Comparison of ENCODE assay signal across 8 mouse cellular contexts in genomic region chr6:135559501-135559907, GRCm38 (mm10).
DNase-seq lines count a peak whose midpoint lies in the region; ATAC-seq and TF ChIP-seq lines count a peak whose summit lies in the region.

No protein-coding gene starts in this region.

- no peaks in the 10 kb centered on the region for H3K4me1 ChIP-seq in heart, embryonic 11.5 days (ENCODE audit: control insufficient read depth, insufficient read depth, low read length)
- H3K4me1 ChIP-seq in embryonic facial prominence, embryonic 15.5 days = peaks cover 8% of the 10 kb centered on the region
- H3K4me1 ChIP-seq in heart, embryonic 14.5 days (ENCODE audit: control insufficient read depth in 2 of 2, insufficient read depth in 2 of 2, low read length in 2 of 2) = peaks cover 9 to 10% of the 10 kb centered on the region in 2 experiments
- H3K4me1 ChIP-seq in limb, embryonic 14.5 days (ENCODE audit: control insufficient read depth, insufficient read depth, low read length) = peaks cover 17% of the 10 kb centered on the region

- H3K36me3 ChIP-seq in heart, embryonic 11.5 days (ENCODE audit: control insufficient read depth, insufficient read depth, low read length) = no peaks in the 10 kb centered on the region
- H3K36me3 ChIP-seq in embryonic facial prominence, embryonic 15.5 days = no peaks in the 10 kb centered on the region
- no peaks in the 10 kb centered on the region for H3K36me3 ChIP-seq in heart, embryonic 14.5 days (ENCODE audit: control insufficient read depth, insufficient read depth, low read length)
- no peaks in the 10 kb centered on the region for H3K36me3 ChIP-seq in limb, embryonic 14.5 days (ENCODE audit: control insufficient read depth, insufficient read depth, low read length)

- H3K4me2 ChIP-seq in heart, embryonic 11.5 days = no peak overlapping the region
- no peak overlapping the region for H3K4me2 ChIP-seq in embryonic facial prominence, embryonic 15.5 days (replicated peaks)
- H3K4me2 ChIP-seq in heart, embryonic 14.5 days (ENCODE audit: low read length) = no peak overlapping the region
- no peak overlapping the region for H3K4me2 ChIP-seq in limb, embryonic 14.5 days (replicated peaks; ENCODE audit: low read depth, low read length, severe bottlenecking)

- TF ChIP-seq POLR2A in limb, embryonic 14.5 days (IDR thresholded peaks at IDR 0.05; ENCODE audit: borderline replicate concordance, extremely low read depth, insufficient read depth, insufficient read length) = no peak

- H3K27me3 ChIP-seq in heart, embryonic 11.5 days (ENCODE audit: control insufficient read depth, insufficient read depth, low read length) = no peaks in the 10 kb centered on the region
- no peaks in the 10 kb centered on the region for H3K27me3 ChIP-seq in embryonic facial prominence, embryonic 15.5 days
- H3K27me3 ChIP-seq in heart, embryonic 14.5 days (ENCODE audit: control insufficient read depth, insufficient read depth, low read length) = no peaks in the 10 kb centered on the region
- no peaks in the 10 kb centered on the region for H3K27me3 ChIP-seq in limb, embryonic 14.5 days (ENCODE audit: control insufficient read depth, insufficient read depth, low read length)

- 67% methylated on average over 5 of the region's 5 CpGs for WGBS in heart, embryonic 11.5 days (ENCODE audit: insufficient replicate concordance)
- WGBS in embryonic facial prominence, embryonic 15.5 days = 55% methylated on average over 5 of the region's 5 CpGs
- WGBS in heart, embryonic 14.5 days = 38% methylated on average over 5 of the region's 5 CpGs
- 28% methylated on average over 5 of the region's 5 CpGs for WGBS in limb, embryonic 14.5 days

- no peaks in the 10 kb centered on the region for H3K9me3 ChIP-seq in heart, embryonic 11.5 days (replicated peaks; ENCODE audit: control insufficient read depth, low read length)
- no peaks in the 10 kb centered on the region for H3K9me3 ChIP-seq in embryonic facial prominence, embryonic 15.5 days (replicated peaks)
- H3K9me3 ChIP-seq in heart, embryonic 14.5 days (ENCODE audit: control insufficient read depth, low read length) = 0 out of 2 replicates have a peak, but pooled peaks cover 2% of the 10 kb centered on the region
- H3K9me3 ChIP-seq in limb, embryonic 14.5 days (ENCODE audit: control insufficient read depth, low read length) = no peaks in the 10 kb centered on the region

- DNase-seq in heart, adult 18-20 months = peak; percentile 84 to 88
- peak; percentile 95 for DNase-seq in kidney, postnatal 10 days
- peak; percentile 91 for DNase-seq in limb, embryonic 14.5 days (ENCODE audit: low spot score)
- peak; percentile 41 for DNase-seq in retina, postnatal 7 days (ENCODE audit: low read depth, low spot score)

- no peak overlapping the region for H3K4me3 ChIP-seq in heart, embryonic 11.5 days (ENCODE audit: low read depth, low read length)
- H3K4me3 ChIP-seq in embryonic facial prominence, embryonic 15.5 days (replicated peaks) = no peak overlapping the region
- H3K4me3 ChIP-seq in heart, embryonic 14.5 days (ENCODE audit: control insufficient read depth in 1 of 2, insufficient read depth in 1 of 2, low read depth in 1 of 2, low read length in 2 of 2) = no peak overlapping the region
- no peak overlapping the region for H3K4me3 ChIP-seq in limb, embryonic 14.5 days (replicated peaks; ENCODE audit: low read length)

- ATAC-seq in heart, embryonic 11.5 days (replicated peaks; ENCODE audit: insufficient number of reproducible peaks, low FRiP score, low TSS enrichment) = no peak
- peak; percentile 86 for ATAC-seq in embryonic facial prominence, embryonic 15.5 days (ENCODE audit: insufficient number of reproducible peaks, low FRiP score, low TSS enrichment, low read depth)
- ATAC-seq in heart, embryonic 14.5 days (ENCODE audit: insufficient number of reproducible peaks, insufficient read depth, low FRiP score, low read depth) = peak; percentile 90
- ATAC-seq in limb, embryonic 14.5 days (ENCODE audit: low FRiP score, low read depth) = peak; percentile 90
- ATAC-seq in activated CD4-positive, CD25-positive, alpha-beta regulatory T cell, adult 4 months = no peak

- no peak overlapping the region for H3K27ac ChIP-seq in heart, embryonic 11.5 days (ENCODE audit: low read depth, low read length)
- H3K27ac ChIP-seq in embryonic facial prominence, embryonic 15.5 days (replicated peaks) = peak overlapping the region; percentile 30; the same call in 1 of the 2 replicates
- peak overlapping the region in 1 of 2 experiments; percentile 46; a peak in 1 of 4 replicates for H3K27ac ChIP-seq in heart, embryonic 14.5 days (replicated peaks in 1 of 2; ENCODE audit: control insufficient read depth in 1 of 2, insufficient read depth in 1 of 2, low read depth in 2 of 2, low read length in 2 of 2)
- H3K27ac ChIP-seq in limb, embryonic 14.5 days (replicated peaks; ENCODE audit: low read depth, low read length) = no peak overlapping the region

- no peak overlapping the region for H3K9ac ChIP-seq in heart, embryonic 11.5 days (ENCODE audit: low read depth, low read length)
- no peak overlapping the region for H3K9ac ChIP-seq in embryonic facial prominence, embryonic 15.5 days
- H3K9ac ChIP-seq in heart, embryonic 14.5 days (ENCODE audit: low read length) = no peak overlapping the region
- H3K9ac ChIP-seq in limb, embryonic 14.5 days (ENCODE audit: low read depth, low read length, severe bottlenecking) = no peak overlapping the region

Comparison
In these comparisons a context has a peak if more than half of its experiments do, and no peak if none do; other contexts are left out.
1. ATAC-seq: peak in embryonic facial prominence, embryonic 15.5 days (single experiment), heart, embryonic 14.5 days (single experiment) and limb, embryonic 14.5 days (single experiment); none in heart, embryonic 11.5 days (single experiment) and activated CD4-positive, CD25-positive, alpha-beta regulatory T cell, adult 4 months (single experiment).
2. DNase-seq: peak in every context shown above with its lines; median percentile 95 in kidney, postnatal 10 days; 91 in limb, embryonic 14.5 days; 86 in heart, adult 18-20 months; 41 in retina, postnatal 7 days.